Mouse (Mus musculus): Measurements from ENCODE around the gene Rai14. TPM values are rescaled to one million over a fixed set of nuclear protein-coding genes. Genes with fewer than 3 reads are reported as not detected.

The Rai14 gene
- total RNA-seq, 2 experiments from 2014 or later = 1.6 to 2.5 TPM

GRCm38 (mm10) chr15:10691481-10691880 is 22.9 kb downstream of the Rai14 start:
- no peak for ATAC-seq (ENCODE audit: poor library complexity, severe bottlenecking)

DNA sequence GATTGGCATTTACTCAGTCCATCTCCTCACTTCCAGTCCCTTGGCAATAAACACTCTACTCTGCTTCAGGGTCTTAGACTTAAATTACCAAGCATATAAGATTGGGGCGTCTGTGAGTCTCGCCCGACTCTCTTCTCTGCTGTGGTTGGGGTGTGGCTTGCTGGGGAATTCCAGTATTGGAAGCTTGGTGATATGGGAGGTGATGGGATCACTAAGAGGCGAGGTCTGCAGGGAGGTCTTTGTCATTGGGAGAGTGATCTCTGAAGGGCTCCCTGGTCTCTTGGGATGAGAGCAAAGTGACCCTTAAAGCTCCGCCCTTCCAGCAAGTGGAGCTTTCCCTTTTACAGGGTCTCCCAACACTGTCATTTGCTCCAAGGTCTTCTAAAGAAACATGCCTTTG is 23.5 kb downstream of the Rai14 start:
- ATAC-seq (ENCODE audit: poor library complexity, severe bottlenecking) = no peak

DNA sequence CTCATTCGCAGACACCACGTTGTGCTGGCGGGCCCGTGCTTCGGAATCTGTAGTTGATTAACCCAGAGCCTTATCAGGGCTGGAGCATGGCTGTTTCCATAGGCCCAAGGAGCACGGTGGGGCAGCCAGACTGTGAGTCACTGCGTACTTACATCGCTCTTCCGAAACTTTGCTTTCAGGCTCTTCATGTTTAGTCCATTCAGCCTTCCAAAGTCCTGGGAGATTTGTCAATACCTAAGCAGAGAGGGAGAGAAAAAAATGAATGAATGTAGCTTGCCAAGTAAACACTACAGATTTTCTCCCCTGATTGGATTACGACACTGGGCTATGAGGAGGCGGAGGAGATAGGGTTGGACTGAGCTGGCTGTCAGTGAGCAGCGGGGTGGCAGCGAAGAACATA is 24.2 kb downstream of the Rai14 start:
- no peak for ATAC-seq (ENCODE audit: poor library complexity, severe bottlenecking)

GRCm38 (mm10) chr15:10689304-10689703 is 25.1 kb downstream of the Rai14 start:
- no peak for ATAC-seq (ENCODE audit: poor library complexity, severe bottlenecking)

GRCm38 (mm10) chr15:10688686-10689085 is 25.7 kb downstream of the Rai14 start:
- ATAC-seq (ENCODE audit: poor library complexity, severe bottlenecking) = no peak

GRCm38 (mm10) chr15:10687365-10687764 is 27.1 kb downstream of the Rai14 start:
- ATAC-seq (ENCODE audit: poor library complexity, severe bottlenecking) = no peak

DNA sequence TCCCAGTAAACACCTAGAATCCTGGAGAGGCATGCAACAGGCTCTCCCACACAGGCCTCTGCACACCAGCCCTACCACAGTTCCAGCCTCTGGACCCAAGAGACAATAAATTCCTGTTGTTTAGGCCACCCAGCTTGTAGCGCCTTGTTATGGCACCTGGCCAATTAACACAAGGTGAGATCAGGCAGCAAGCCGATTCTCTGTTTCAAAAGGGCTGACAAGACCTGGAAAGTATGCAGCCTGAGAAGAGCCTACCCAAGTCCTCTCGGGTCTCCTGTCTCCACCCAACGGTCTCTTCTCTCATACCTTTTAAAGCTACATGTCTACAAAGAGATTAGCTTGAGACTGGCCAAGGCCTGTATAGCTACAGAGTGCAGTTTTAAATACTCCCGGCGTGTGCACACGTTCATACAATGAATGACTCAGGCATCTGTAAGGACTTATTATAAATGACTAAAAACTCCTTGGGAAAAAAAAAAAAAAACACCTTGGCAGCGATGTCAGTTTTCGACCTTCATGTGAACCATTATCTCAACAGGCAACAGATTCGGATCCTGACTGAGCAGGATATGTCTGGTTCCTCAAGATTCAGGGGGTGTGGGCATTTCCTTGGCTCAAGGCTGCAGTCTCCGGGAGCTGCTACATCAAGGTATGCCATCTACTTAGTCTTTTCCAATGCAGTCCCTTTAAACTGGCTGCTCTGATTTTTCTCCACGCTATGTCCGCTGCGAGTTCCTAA is 28.6 kb downstream of the Rai14 start:
- ATAC-seq (ENCODE audit: poor library complexity, severe bottlenecking) = no peak

DNA sequence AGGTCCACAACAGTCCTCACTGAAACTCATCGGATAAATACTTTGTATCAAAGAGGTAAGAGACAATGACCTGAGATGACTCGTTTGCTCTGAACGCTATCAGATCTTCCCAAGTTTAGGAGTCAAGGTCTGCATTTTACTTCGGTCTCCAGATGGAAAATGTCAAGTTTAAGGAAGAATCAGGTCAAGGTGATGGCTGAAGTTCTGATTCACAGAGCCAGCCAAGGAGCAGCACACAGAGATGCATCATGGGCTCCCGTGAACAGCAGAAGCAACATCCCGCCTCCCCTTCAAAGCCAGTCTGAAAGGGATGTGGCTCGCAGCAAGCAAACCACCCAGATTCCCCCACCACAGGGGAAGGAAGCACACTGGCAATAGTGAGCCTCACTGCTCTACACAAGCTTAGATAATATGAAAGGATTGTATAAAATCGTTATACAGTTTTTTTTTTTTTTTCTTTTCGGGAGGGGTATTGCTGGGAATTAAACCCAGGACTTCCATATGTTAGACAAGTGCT is 30.7 kb downstream of the Rai14 start:
- no peak for ATAC-seq (ENCODE audit: poor library complexity, severe bottlenecking)

DNA sequence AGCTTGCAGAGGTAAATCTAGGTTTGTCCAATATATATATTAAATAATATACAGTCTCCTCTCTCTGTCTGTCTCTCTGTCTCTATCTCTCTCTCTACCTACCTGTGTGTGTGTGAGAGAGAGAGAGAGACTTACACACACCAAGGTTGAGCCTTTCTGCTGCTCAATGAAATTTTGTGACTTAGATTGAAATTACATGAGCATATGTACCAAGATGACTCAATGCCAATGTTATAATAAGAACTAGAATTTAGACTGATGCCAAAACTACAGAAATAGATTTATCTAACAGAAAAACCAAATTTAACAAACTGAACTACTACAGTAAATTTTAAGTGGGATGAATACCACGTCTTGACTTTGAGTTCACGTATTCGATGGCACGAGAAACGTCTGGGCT is 33.9 kb downstream of the Rai14 start:
- no peak for ATAC-seq (ENCODE audit: poor library complexity, severe bottlenecking)

GRCm38 (mm10) chr15:10679571-10679970 is 34.9 kb downstream of the Rai14 start:
- ATAC-seq (ENCODE audit: poor library complexity, severe bottlenecking) = no peak

- ATAC-seq (ENCODE audit: poor library complexity, severe bottlenecking) = no peak
These were observed 38.6 kb downstream of the Rai14 start for GRCm38 (mm10) chr15:10675801-10676200.

DNA sequence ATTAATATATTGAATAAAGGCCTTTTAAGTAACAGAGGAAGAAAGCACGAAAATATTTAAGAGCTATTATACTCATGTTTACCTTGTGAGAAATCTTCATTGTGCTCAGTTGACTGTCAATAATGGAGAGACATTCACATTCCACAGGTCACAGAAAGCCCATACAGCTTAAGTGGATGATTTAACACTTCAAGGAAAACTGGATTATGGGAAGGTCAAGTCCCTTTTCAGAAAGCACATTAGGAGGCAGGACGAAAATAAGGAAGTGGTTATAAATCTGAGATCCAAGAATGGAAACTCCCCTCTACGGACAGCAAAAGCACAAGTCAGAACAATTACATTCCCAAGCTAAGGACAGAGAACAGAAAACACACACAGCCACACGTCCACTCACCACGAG is 41.5 kb downstream of the Rai14 start:
- ATAC-seq (ENCODE audit: poor library complexity, severe bottlenecking) = no peak

GRCm38 (mm10) chr15:10671868-10672267 is 42.6 kb downstream of the Rai14 start:
- ATAC-seq (ENCODE audit: poor library complexity, severe bottlenecking) = no peak

GRCm38 (mm10) chr15:10670107-10670506 is 44.3 kb downstream of the Rai14 start:
- no peak for ATAC-seq (ENCODE audit: poor library complexity, severe bottlenecking)

GRCm38 (mm10) chr15:10668120-10668900 is 46.1 kb downstream of the Rai14 start:
- ATAC-seq (ENCODE audit: poor library complexity, severe bottlenecking) = no peak

GRCm38 (mm10) chr15:10665816-10666215 is 48.6 kb downstream of the Rai14 start:
- no peak for ATAC-seq (ENCODE audit: poor library complexity, severe bottlenecking)

- no peak for ATAC-seq (ENCODE audit: poor library complexity, severe bottlenecking)
These were observed 49.9 kb downstream of the Rai14 start for GRCm38 (mm10) chr15:10664529-10664898.

DNA sequence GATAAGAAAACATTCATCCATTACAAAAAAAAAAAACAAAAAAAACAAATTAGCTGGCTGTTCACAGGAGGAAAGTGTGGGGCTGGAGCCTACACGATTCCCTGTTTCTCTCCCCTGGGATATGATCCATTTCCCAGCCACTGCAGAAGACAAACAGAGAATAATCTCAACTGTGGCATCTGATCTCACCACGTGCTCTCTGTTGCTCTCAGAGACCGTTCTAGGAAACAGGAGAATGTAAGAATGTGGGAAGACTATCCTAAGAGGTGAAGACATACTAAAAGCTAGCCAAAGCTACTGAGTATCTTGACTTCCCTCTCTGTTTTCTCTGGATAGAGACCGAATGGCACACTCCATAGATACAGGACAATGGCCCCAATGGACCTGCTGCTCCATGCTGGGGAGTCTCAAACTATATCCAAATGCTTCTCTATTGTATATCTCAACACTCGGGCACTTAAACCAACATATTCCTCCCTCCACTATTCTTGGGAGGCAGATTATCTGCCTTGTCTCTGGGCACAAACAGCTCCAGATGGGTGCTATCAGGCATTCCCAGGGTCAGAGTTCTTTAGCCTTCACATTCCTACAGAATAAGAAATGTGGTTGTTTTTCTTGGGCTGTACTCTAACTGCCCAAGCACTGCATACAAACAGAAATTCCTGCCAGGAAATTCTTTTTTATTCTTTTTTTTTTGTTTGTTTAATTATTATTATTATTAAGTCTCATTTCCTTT is 50.5 kb downstream of the Rai14 start:
- ATAC-seq (ENCODE audit: poor library complexity, severe bottlenecking) = no peak

DNA sequence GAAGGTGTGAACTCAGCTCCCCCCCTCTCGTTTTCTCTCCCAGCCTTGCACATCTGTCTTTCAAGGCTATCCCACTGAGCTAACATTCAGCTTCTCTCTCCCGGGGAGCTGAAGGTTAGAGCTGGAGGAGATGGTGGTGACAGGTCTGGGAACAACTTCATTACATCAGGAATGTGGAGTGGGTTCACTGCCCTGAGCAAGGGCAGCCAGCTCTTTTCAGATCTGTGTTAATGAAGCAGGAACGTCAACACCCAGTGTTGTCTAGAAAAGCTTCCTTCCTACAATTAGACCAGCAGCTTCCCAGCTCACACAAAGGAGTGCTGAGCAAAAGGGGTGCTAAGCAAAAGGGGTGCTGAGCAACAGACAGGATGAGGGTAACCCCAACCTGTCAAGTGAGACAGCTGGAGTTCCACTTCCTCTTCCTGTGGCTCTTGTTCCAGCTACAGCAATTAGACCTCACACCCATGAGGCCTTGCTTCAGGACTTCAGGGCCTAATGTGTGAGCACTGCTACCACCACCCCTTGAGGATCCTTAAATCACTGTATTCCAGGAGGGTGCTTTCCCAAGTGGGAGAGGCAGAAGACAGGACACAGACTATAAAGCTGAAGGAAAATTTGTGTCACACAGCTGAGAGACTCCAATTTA is 52.3 kb downstream of the Rai14 start:
- peak; percentile 91 for ATAC-seq (ENCODE audit: poor library complexity, severe bottlenecking)

- no peak for ATAC-seq (ENCODE audit: poor library complexity, severe bottlenecking)
These were observed 55.6 kb downstream of the Rai14 start for GRCm38 (mm10) chr15:10658803-10659202.

GRCm38 (mm10) chr15:10656146-10656545 is 58.3 kb downstream of the Rai14 start:
- no peak for ATAC-seq (ENCODE audit: poor library complexity, severe bottlenecking)
